Mouse (Mus musculus): ENCODE data around the gene Ift80. TPM values are rescaled to one million over a fixed set of nuclear protein-coding genes. Genes with fewer than 3 reads are reported as not detected.

The Ift80 gene
- polyA plus RNA-seq, 1 experiment, result 0.20 TPM

DNA sequence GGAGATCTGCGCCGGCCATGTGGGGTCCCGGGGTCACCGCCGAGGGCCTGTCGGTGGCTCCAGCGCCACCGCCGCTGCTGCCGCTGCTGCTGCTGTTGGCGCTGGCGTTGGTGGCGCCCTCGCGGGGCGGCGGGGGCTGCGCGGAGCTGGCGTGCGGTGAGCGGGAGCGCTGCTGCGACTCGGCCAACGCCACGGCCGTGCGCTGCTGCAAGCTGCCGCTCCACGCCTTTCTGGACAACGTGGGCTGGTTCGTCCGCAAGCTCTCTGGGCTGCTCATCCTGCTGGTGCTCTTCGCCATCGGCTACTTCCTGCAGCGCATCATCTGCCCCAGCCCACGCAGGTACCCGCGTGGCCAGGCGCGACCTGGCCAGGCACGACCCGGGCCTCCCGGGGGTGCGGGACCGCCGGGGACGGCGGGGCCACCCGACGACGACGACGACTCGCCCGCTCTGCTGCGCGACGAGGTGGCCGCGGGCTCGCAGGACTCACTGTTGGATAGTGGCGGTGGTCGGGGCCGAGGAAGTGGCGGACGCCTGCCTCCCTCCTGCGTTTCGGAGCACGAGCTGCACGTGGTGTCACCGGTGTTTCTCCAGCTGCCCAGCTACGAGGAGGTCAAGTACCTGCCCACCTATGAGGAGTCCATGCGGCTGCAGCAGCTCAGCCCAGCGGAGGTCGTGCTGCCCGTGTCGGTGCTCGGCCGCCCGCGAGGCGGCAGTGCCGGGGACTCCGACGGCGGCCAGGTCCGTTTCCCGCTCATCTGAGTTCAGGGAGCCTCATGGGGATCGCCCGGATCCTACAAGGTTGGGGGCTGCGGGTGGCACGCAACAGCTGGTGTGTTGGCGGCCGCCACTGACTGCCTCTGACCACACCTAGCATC, 134.4 kb downstream of the Ift80 start:
- peak overlapping the region; percentile 51 for H3K4me3 ChIP-seq (replicated peaks)
- H3K36me3 ChIP-seq (ENCODE audit: control insufficient read depth), result no peaks in the 10 kb centered on the region
- H3K4me1 ChIP-seq (ENCODE audit: control insufficient read depth), result peaks cover 14% of the 10 kb centered on the region
- TF ChIP-seq TAL1 (IDR thresholded peaks at IDR 0.05; ENCODE audit: low read length), result no peak
- TF ChIP-seq GATA1 (IDR thresholded peaks at IDR 0.05; ENCODE audit: low read length), result no peak
- no peaks in the 10 kb centered on the region; the same call in 1 of the 2 replicates for H3K9me3 ChIP-seq (ENCODE audit: control insufficient read depth, low read length)
- peaks cover 42% of the 10 kb centered on the region for H3K27me3 ChIP-seq (ENCODE audit: control insufficient read depth)

DNA sequence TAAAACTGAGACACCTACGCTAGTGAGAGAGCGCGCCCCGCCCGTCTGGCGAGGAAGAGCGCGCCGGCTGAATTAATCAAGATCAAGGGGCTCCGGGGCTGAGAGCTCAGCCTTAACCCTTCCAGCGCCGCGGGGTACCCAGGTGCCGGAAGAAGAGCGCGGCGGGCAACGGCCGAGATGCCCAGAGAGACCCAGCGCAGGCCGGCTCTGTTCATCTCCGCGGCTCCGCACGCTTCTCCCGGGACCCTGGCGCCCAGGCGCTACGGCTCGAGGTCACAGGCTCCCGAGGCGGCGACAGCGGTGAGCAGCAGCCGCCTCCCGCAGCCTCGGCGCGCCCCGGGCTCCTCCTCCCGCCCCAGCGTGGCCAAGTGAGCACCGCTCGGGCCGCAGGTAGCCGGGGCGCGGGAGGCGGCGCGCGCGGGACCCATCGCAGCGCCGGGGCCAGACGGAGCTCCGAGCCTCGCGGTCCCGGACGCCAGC, 135.1 kb downstream of the Ift80 start, which contains the start of gene 1110032F04Rik:
Gene 1110032F04Rik, plus strand, starts transcription at position 376 of the 480 bp plus-strand sequence.
- H3K4me3 ChIP-seq (replicated peaks), result peak within 1 kb of the TSS; percentile 51
- no peaks in the 10 kb centered on the region for H3K36me3 ChIP-seq (ENCODE audit: control insufficient read depth)
- peaks cover 14% of the 10 kb centered on the region for H3K4me1 ChIP-seq (ENCODE audit: control insufficient read depth)
- peaks cover 42% of the 10 kb centered on the region for H3K27me3 ChIP-seq (ENCODE audit: control insufficient read depth)
- no peak for TF ChIP-seq GATA1 (IDR thresholded peaks at IDR 0.05; ENCODE audit: low read length)
- no peak for TF ChIP-seq TAL1 (IDR thresholded peaks at IDR 0.05; ENCODE audit: low read length)
- H3K9me3 ChIP-seq (ENCODE audit: control insufficient read depth, low read length), result no peaks in the 10 kb centered on the region; the same call in 1 of the 2 replicates

DNA sequence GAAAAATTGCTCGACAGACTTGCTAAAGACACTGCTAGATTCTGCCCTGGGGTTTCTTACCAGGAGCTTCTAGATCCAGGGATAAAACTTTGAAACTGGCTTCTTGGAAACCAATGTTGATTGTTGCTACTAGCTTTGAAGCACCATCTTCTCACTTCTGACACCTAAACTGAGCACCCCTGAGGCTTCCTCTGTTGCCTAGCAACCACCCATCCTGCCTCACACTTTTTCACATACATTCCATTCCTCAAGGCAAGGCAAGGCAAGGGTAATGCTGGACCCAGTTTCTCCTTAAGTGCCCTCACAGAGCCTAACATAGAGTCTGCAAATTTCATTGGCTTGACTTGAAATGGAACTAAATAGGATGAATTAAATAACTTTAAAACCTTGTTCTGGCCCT, 152.0 kb downstream of the Ift80 start:
- Histone ChIP-seq H3K36me3 (ENCODE audit: control insufficient read depth) (no peaks in the 10 kb centered on the region), H3K9me3 (ENCODE audit: control insufficient read depth, low read length) (no peaks in the 10 kb centered on the region), H3K4me3 (replicated peaks) (no peak overlapping the region), H3K4me1 (ENCODE audit: control insufficient read depth) (no peaks in the 10 kb centered on the region), H3K27me3 (ENCODE audit: control insufficient read depth) (no peaks in the 10 kb centered on the region)
- TF ChIP-seq TAL1 (IDR thresholded peaks at IDR 0.05; ENCODE audit: low read length) (no peak), GATA1 (IDR thresholded peaks at IDR 0.05; ENCODE audit: low read length) (no peak)

DNA sequence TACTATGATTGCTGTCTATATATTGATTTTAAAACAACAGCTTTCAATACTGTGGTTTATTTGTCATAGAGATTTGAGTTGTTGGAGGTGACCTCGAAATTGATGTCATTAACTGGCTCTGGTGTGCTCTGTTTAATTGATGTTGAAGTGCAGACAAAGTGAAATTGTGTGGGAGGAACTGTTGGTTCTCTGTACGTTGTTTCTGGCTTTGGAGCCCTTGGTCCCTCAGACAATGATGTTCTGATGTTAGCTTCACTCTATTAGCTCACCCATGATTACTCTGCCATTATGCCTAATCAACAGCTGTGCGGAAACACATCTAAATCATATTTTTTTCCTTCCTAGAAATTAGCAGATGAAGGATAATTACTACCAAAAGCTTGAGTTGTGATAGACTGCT, 156.0 kb downstream of the Ift80 start:
- Histone ChIP-seq H3K36me3 (ENCODE audit: control insufficient read depth) (no peaks in the 10 kb centered on the region), H3K4me1 (ENCODE audit: control insufficient read depth) (no peaks in the 10 kb centered on the region), H3K9me3 (ENCODE audit: control insufficient read depth, low read length) (no peaks in the 10 kb centered on the region; the same call in 1 of the 2 replicates), H3K4me3 (replicated peaks) (no peak overlapping the region), H3K27me3 (ENCODE audit: control insufficient read depth) (no peaks in the 10 kb centered on the region)
- TF ChIP-seq GATA1 (IDR thresholded peaks at IDR 0.05; ENCODE audit: low read length) (no peak), TAL1 (IDR thresholded peaks at IDR 0.05; ENCODE audit: low read length) (no peak)

DNA sequence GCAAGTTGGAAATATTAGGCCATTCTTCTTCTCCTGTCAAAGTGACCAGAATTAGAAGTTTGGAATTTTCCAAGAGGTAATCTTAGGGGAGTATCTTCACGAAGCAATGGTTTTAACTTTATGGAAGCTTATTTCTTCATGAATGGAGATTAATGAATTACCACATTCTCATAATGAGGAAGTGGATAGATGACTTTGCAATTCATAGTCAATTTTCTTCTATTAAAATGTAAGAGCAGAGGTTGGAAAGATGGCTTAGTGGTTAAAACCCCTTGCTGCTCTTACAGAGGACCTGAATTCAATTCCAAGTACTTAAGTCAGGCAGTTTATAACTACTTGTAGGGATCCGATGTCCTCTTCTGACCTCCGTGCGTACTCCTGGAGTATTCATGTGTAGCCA, 160.3 kb downstream of the Ift80 start:
- H3K4me3 ChIP-seq (replicated peaks), result no peak overlapping the region
- no peaks in the 10 kb centered on the region for H3K27me3 ChIP-seq (ENCODE audit: control insufficient read depth)
- no peaks in the 10 kb centered on the region; the same call in 1 of the 2 replicates for H3K9me3 ChIP-seq (ENCODE audit: control insufficient read depth, low read length)
- no peaks in the 10 kb centered on the region for H3K36me3 ChIP-seq (ENCODE audit: control insufficient read depth)
- no peaks in the 10 kb centered on the region for H3K4me1 ChIP-seq (ENCODE audit: control insufficient read depth)
- TF ChIP-seq TAL1 (IDR thresholded peaks at IDR 0.05; ENCODE audit: low read length) (no peak), GATA1 (IDR thresholded peaks at IDR 0.05; ENCODE audit: low read length) (no peak)

Other genes starting within 250 kb of the Ift80 start
- 0.02 TPM in 1 of 2 replicates, not detected in the other for gene 1110032F04Rik, start 135.0 kb downstream of the Ift80 start, polyA plus RNA-seq (2012)
- 17.0 and 17.3 TPM in 2 replicates for gene Smc4, start 168 bp upstream of the Ift80 start, polyA plus RNA-seq (2012)
- 3.3 and 9.0 TPM in 2 replicates for gene Trim59, start 40.2 kb upstream of the Ift80 start, polyA plus RNA-seq (2012)
- gene Kpna4, start 122.5 kb upstream of the Ift80 start, polyA plus RNA-seq (2012), result 0.58 and 0.60 TPM in 2 replicates
- gene Arl14, start 217.8 kb upstream of the Ift80 start, polyA plus RNA-seq (2012), result not detected in 2 replicates

Measured in erythroblast, embryonic 14.5 days (primary cell).